Mouse (Mus musculus): ENCODE results near the gene Dusp3. TPM values are rescaled to one million over a fixed set of nuclear protein-coding genes. Genes with fewer than 3 reads are reported as not detected.

The Dusp3 gene
- total RNA-seq (2021) = 100 to 1,000 TPM; 149 to 162 TPM

GRCm38 (mm10) chr11:101986913-101987312, at the start of gene Dusp3:
TSS of gene Dusp3 (minus strand) at chr11:101987013.
- no peak for DNase-seq

- no peak for DNase-seq
Observed at GRCm38 (mm10) chr11:102036336-102036735, 49.5 kb upstream of the Dusp3 start.

- no peak for DNase-seq
Observed at GRCm38 (mm10) chr11:102035456-102035960, 48.7 kb upstream of the Dusp3 start.

- DNase-seq = no peak
Observed at GRCm38 (mm10) chr11:102034887-102035286, 48.1 kb upstream of the Dusp3 start.

GRCm38 (mm10) chr11:102033055-102033591, 46.3 kb upstream of the Dusp3 start:
- no peak for DNase-seq

- DNase-seq = no peak
Observed at GRCm38 (mm10) chr11:102031149-102031548, 44.3 kb upstream of the Dusp3 start.

- DNase-seq = no peak
Observed at GRCm38 (mm10) chr11:102029966-102030365, 43.2 kb upstream of the Dusp3 start.

GRCm38 (mm10) chr11:102029304-102029703, 42.5 kb upstream of the Dusp3 start:
- no peak for DNase-seq

GRCm38 (mm10) chr11:102028087-102028816, 41.4 kb upstream of the Dusp3 start, which contains the start of gene Mpp3:
TSS of gene Mpp3 (minus strand) at chr11:102028461.
- DNase-seq = no peak

- no peak for DNase-seq
Observed at GRCm38 (mm10) chr11:102027361-102028017, 40.7 kb upstream of the Dusp3 start.

- DNase-seq = peak; percentile 72
Observed at GRCm38 (mm10) chr11:102026694-102027360, 40.0 kb upstream of the Dusp3 start.

- DNase-seq = no peak
Observed at GRCm38 (mm10) chr11:102025991-102026660, 39.3 kb upstream of the Dusp3 start.

- DNase-seq = no peak
Observed at GRCm38 (mm10) chr11:102025354-102025753, 38.5 kb upstream of the Dusp3 start.

- no peak for DNase-seq
Observed at GRCm38 (mm10) chr11:102024875-102025274, 38.1 kb upstream of the Dusp3 start.

GRCm38 (mm10) chr11:102024084-102024758, 37.4 kb upstream of the Dusp3 start:
- DNase-seq = no peak

GRCm38 (mm10) chr11:102023406-102023805, 36.6 kb upstream of the Dusp3 start:
- no peak for DNase-seq

GRCm38 (mm10) chr11:102021196-102021595, 34.4 kb upstream of the Dusp3 start:
- DNase-seq = no peak

- no peak for DNase-seq
Observed at GRCm38 (mm10) chr11:102019736-102020135, 32.9 kb upstream of the Dusp3 start.

- DNase-seq = peak; percentile 59
Observed at GRCm38 (mm10) chr11:102016136-102016535, 29.3 kb upstream of the Dusp3 start.

GRCm38 (mm10) chr11:102015472-102015871, 28.7 kb upstream of the Dusp3 start:
- no peak for DNase-seq

- DNase-seq = no peak
Observed at GRCm38 (mm10) chr11:102013201-102013600, 26.4 kb upstream of the Dusp3 start.

- DNase-seq = no peak
Observed at GRCm38 (mm10) chr11:102011510-102011909, 24.7 kb upstream of the Dusp3 start.
